Mouse (Mus musculus) midbrain, embryonic 11.5 days (tissue): Measurements from ENCODE around the gene Glyr1. TPM values are rescaled to one million over a fixed set of nuclear protein-coding genes. Genes with fewer than 3 reads are reported as not detected.

Experiments used
- ATAC-seq: fragments of 200-750 bp; cut with Nextera tagmentation; 2 replicates; pipeline ENCODE4 v1.8.0; 2017; ENCODE audit warnings: moderate TSS enrichment, moderate library complexity; ENCODE audit not compliant: low FRiP score
- DNase-seq: peaks from one replicate; pipeline ENCODE4 v3.0.0; 2015; ENCODE audit warnings: low spot score; ENCODE audit errors: missing footprints
- H3K27ac ChIP-seq: fragments of 300-500 bp; sonication (generic); 2 replicates; pipeline ENCODE4 v1.5.1; 2014; ENCODE audit warnings: low read depth, low read length
- H3K27me3 ChIP-seq: fragments of 300-500 bp; sonication (generic); 2 replicates; pipeline ENCODE4 v1.6.1; 2014; ENCODE audit warnings: mild to moderate bottlenecking, low read length, moderate library complexity, mixed read lengths; ENCODE audit not compliant: control insufficient read depth, insufficient read depth
- H3K36me3 ChIP-seq: fragments of 300-500 bp; sonication (generic); 2 replicates; pipeline ENCODE4 v1.6.1; 2014; ENCODE audit warnings: mild to moderate bottlenecking, low read length, moderate library complexity, mixed read lengths; ENCODE audit not compliant: control insufficient read depth, insufficient read depth
- H3K4me1 ChIP-seq: fragments of 300-500 bp; sonication (generic); 2 replicates; pipeline ENCODE4 v1.6.1; 2014; ENCODE audit warnings: low read length; ENCODE audit not compliant: control insufficient read depth, insufficient read depth
- H3K4me2 ChIP-seq: fragments of 300-500 bp; sonication (generic); 2 replicates; pipeline ENCODE4 v1.6.1; 2014; ENCODE audit warnings: mild to moderate bottlenecking, moderate library complexity
- H3K4me3 ChIP-seq: fragments of 300-500 bp; sonication (generic); 2 replicates; pipeline ENCODE4 v1.5.1; 2014; ENCODE audit warnings: low read depth, low read length
- H3K9ac ChIP-seq: fragments of 300-500 bp; sonication (generic); 2 replicates; pipeline ENCODE4 v1.6.1; 2014; ENCODE audit warnings: low read length
- H3K9me3 ChIP-seq: fragments of 300-500 bp; sonication (generic); 2 replicates; pipeline ENCODE4 v1.6.1; 2016; ENCODE audit warnings: low read length; ENCODE audit not compliant: control insufficient read depth
- WGBS: fragments of 180-500 bp; shearing (Covaris S2); extraction: QIAGEN DNeasy Blood & Tissue Kit; methylation state at CpG from one replicate; pipeline ENCODE4 v1.1.7; 2014; 5-methylcytosine and 5-hydroxymethylcytosine counted together
- polyA plus RNA-seq: library from polyadenylated mRNA; unstranded; fragments of >200 nt; fragmentation: Nextera tagmentation; extraction: Ambion mirVana; gene quantifications from 2 replicates; pipeline ENCODE4 v1.2.1, GENCODE M21; 2014

Gene Glyr1
- polyA plus RNA-seq = 168 and 179 TPM in 2 replicates

GRCm38 (mm10) chr16:5049774-5050234, at the start of gene Glyr1, which contains the start of gene Ubn1:
Glyr1 (minus strand) TSS chr16:5049863.
Ubn1 (plus strand) TSS chr16:5050057.
- DNase-seq = peak; percentile 99
- H3K9me3 ChIP-seq = no peaks in the 10 kb centered on the region
- H3K4me1 ChIP-seq = peaks cover 21% of the 10 kb centered on the region
- peak; percentile 99 for ATAC-seq
- H3K36me3 ChIP-seq = peaks cover 9% of the 10 kb centered on the region; the same call in 1 of the 2 replicates
- H3K27me3 ChIP-seq = no peaks in the 10 kb centered on the region
- peak within 1 kb of the TSS; percentile 88 for H3K27ac ChIP-seq
- H3K9ac ChIP-seq = peak within 1 kb of the TSS; percentile 81
- under 1% methylated on average over 56 of the region's 56 CpGs for WGBS
- peak within 1 kb of the TSS; percentile 57 for H3K4me3 ChIP-seq
- peak within 1 kb of the TSS; percentile 97 for H3K4me2 ChIP-seq

GRCm38 (mm10) chr16:5096504-5096903, 46.8 kb upstream of the Glyr1 start:
- ATAC-seq = no peak
- Histone ChIP-seq H3K27me3 (no peaks in the 10 kb centered on the region), H3K9me3 (no peaks in the 10 kb centered on the region), H3K4me3 (no peak overlapping the region), H3K4me1 (no peaks in the 10 kb centered on the region), H3K27ac (no peak overlapping the region), H3K4me2 (no peak overlapping the region), H3K9ac (no peak overlapping the region), H3K36me3 (no peaks in the 10 kb centered on the region)
- no peak for DNase-seq
- 82% methylated on average over 8 of the region's 8 CpGs for WGBS

- H3K36me3 ChIP-seq = 0 out of 2 replicates have a peak, but pooled peaks cover under 1% of the 10 kb centered on the region
- no peaks in the 10 kb centered on the region for H3K27me3 ChIP-seq
- no peak overlapping the region for H3K4me3 ChIP-seq
- H3K9me3 ChIP-seq = no peaks in the 10 kb centered on the region
- no peak for ATAC-seq
- no peak overlapping the region for H3K27ac ChIP-seq
- no peaks in the 10 kb centered on the region for H3K4me1 ChIP-seq
- no peak overlapping the region for H3K9ac ChIP-seq
- DNase-seq = no peak
- no peak overlapping the region for H3K4me2 ChIP-seq
- WGBS = 90% methylated on average over 5 of the region's 5 CpGs
Observed at GRCm38 (mm10) chr16:5093285-5093684, 43.6 kb upstream of the Glyr1 start.

GRCm38 (mm10) chr16:5089021-5089420, 39.4 kb upstream of the Glyr1 start:
- whole genome bisulfite sequencing = 67% methylated on average over 10 of the region's 10 CpGs
- DNase-seq (no peak), ATAC-seq (no peak)
- Histone ChIP-seq H3K4me2 (no peak overlapping the region), H3K27me3 (no peaks in the 10 kb centered on the region), H3K27ac (no peak overlapping the region), H3K9me3 (no peaks in the 10 kb centered on the region), H3K4me1 (no peaks in the 10 kb centered on the region), H3K36me3 (peaks cover 7% of the 10 kb centered on the region; the same call in 1 of the 2 replicates), H3K9ac (no peak overlapping the region), H3K4me3 (no peak overlapping the region)

GRCm38 (mm10) chr16:5086179-5086578, 36.5 kb upstream of the Glyr1 start:
- no peaks in the 10 kb centered on the region for H3K27me3 ChIP-seq
- H3K4me1 ChIP-seq = no peaks in the 10 kb centered on the region
- 100% methylated on average over 2 of the region's 2 CpGs for WGBS
- DNase-seq = no peak
- no peak overlapping the region for H3K4me2 ChIP-seq
- H3K9ac ChIP-seq = no peak overlapping the region
- no peak overlapping the region for H3K27ac ChIP-seq
- peaks cover 18% of the 10 kb centered on the region for H3K36me3 ChIP-seq
- H3K9me3 ChIP-seq = no peaks in the 10 kb centered on the region
- no peak overlapping the region for H3K4me3 ChIP-seq
- no peak for ATAC-seq

- no peak for ATAC-seq
Observed at GRCm38 (mm10) chr16:5085196-5085595, 35.5 kb upstream of the Glyr1 start.

GRCm38 (mm10) chr16:5074341-5074740, 24.7 kb upstream of the Glyr1 start:
- Histone ChIP-seq H3K9me3 (no peaks in the 10 kb centered on the region), H3K36me3 (peaks cover 49% of the 10 kb centered on the region), H3K4me1 (no peaks in the 10 kb centered on the region), H3K27me3 (no peaks in the 10 kb centered on the region), H3K9ac (no peak overlapping the region), H3K27ac (no peak overlapping the region), H3K4me3 (no peak overlapping the region), H3K4me2 (no peak overlapping the region)
- 89% methylated on average over 5 of the region's 5 CpGs for WGBS
- DNase-seq (no peak), ATAC-seq (no peak)

More at GRCm38 (mm10) chr16:5085196-5085595, 35.5 kb upstream of the Glyr1 start:
- peaks cover 18% of the 10 kb centered on the region for H3K36me3 ChIP-seq
- H3K4me1 ChIP-seq = no peaks in the 10 kb centered on the region
- no peak overlapping the region for H3K4me2 ChIP-seq
- H3K9ac ChIP-seq = no peak overlapping the region
- no peak overlapping the region for H3K4me3 ChIP-seq
- no peak overlapping the region for H3K27ac ChIP-seq
- 97% methylated on average over 4 of the region's 4 CpGs for WGBS
- no peaks in the 10 kb centered on the region for H3K9me3 ChIP-seq
- no peak for DNase-seq
- no peaks in the 10 kb centered on the region for H3K27me3 ChIP-seq

- peak; percentile 14 for DNase-seq
- Histone ChIP-seq H3K27ac (no peak overlapping the region), H3K4me1 (no peaks in the 10 kb centered on the region), H3K4me3 (no peak overlapping the region), H3K36me3 (peaks cover 36% of the 10 kb centered on the region), H3K4me2 (no peak overlapping the region), H3K9ac (no peak overlapping the region), H3K27me3 (no peaks in the 10 kb centered on the region), H3K9me3 (no peaks in the 10 kb centered on the region)
- no peak for ATAC-seq
- WGBS = 90% methylated on average over 7 of the region's 7 CpGs
Observed at GRCm38 (mm10) chr16:5071974-5072373, 22.3 kb upstream of the Glyr1 start.

GRCm38 (mm10) chr16:5070321-5070720, 20.7 kb upstream of the Glyr1 start:
- H3K27ac ChIP-seq = no peak overlapping the region

More at GRCm38 (mm10) chr16:5070321-5070720, 20.7 kb upstream of the Glyr1 start:
- peaks cover 23% of the 10 kb centered on the region for H3K36me3 ChIP-seq
- WGBS = 99% methylated on average over 3 of the region's 3 CpGs
- no peaks in the 10 kb centered on the region for H3K4me1 ChIP-seq
- H3K9ac ChIP-seq = no peak overlapping the region
- H3K4me2 ChIP-seq = no peak overlapping the region
- H3K27me3 ChIP-seq = no peaks in the 10 kb centered on the region
- H3K9me3 ChIP-seq = no peaks in the 10 kb centered on the region
- H3K4me3 ChIP-seq = no peak overlapping the region
- no peak for DNase-seq
- ATAC-seq = no peak
